Mouse (Mus musculus) layer of hippocampus, adult 2 months (tissue): ENCODE data around the gene Atf7. TPM values are rescaled to one million over a fixed set of nuclear protein-coding genes. Genes with fewer than 3 reads are reported as not detected.

Experiments used
- DNase-seq, 2 experiments: peaks; one replicate each; pipeline ENCODE4 v3.0.0; 2022; ENCODE audit warnings: low spot score in 2 of 2
- H3K27ac ChIP-seq: fragments of 200-600 bp; 2 replicates; pipeline ENCODE4 v1.8.1; 2022
- H3K4me3 ChIP-seq: fragments of 200-600 bp; 2 replicates; pipeline ENCODE4 v1.8.1; 2022; ENCODE audit warnings: mild to moderate bottlenecking
- CTCF ChIP-seq: fragments of 200-600 bp; conservative IDR thresholded peaks from 2 replicates; pipeline ENCODE4 v1.8.1; 2022; ENCODE audit warnings: antibody characterized with exemption, mild to moderate bottlenecking, moderate library complexity
- total RNA-seq, 2 experiments: library from RNA; stranded (reverse); gene quantifications; 2 replicates each; pipeline ENCODE4 v1.2.3; 2021

Atf7 gene
- total RNA-seq, 2 experiments from 2014 or later: 45.5 to 46.4 TPM

DNA sequence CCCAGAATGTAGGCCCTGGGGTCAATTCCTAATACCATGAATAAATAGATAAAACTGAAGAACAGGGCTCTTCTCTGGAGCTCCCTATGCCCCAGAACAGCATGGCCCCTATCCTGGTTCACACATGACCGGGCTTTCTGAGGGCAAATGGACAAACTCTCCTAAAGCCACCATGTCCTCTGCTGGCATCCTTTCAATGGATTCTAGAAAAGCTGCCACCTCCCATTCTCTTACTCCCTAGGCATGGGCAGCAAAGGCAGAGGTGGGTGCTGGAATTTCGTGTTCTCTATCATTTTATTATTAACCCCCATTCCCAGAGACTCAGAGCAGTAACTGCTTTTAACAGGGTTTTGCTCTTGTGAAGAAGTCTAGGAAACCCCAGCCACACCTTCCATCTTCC lies 110.0 kb downstream of the Atf7 start:
- H3K27ac ChIP-seq: peak overlapping the region; percentile 96; the same call in 1 of the 2 replicates
- no peak for TF ChIP-seq CTCF
- no peak for DNase-seq
- H3K4me3 ChIP-seq: peak overlapping the region; percentile 91

DNA sequence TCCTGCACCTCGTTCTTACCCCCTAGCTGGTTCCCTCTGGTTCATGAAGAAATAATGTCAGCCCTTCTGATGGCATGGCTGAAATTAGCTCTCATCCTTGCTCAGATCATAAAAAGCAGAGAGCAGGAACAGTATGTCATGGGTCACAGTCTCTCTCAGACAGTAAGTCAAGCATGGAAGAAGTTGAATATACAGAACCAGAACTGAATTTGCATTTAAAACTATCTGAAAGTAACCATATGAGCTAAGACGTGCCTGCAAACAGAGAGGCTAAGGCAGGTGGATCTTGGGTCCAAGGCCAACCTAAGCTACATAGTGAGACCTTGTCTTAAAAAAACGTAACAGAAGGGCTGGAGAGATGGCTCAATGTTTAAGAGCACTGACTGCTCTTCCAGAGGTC lies 112.3 kb downstream of the Atf7 start:
- Histone ChIP-seq H3K27ac (peak overlapping the region; percentile 93; the same call in 1 of the 2 replicates), H3K4me3 (no peak overlapping the region)
- DNase-seq: no peak
- no peak for TF ChIP-seq CTCF

DNA sequence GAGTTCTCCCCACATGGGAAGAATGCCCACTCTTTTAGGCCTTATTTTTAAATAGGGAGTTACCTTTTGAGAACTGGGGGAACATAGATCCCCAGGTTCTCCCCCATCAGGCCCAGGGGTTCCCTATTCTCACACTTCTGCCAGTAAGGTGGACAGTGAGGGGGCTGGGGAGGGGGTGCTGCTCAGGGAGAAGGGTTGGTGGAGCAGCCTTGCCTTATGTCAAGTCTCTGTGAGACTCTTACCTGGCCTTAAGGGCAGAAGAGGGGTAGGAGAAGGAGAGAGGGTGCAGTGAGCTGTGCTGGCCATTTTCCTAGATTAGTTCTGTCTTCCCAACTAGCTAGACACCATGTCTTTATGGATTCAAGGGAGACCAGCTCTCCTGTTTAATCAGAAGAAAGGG lies 112.8 kb downstream of the Atf7 start:
- Histone ChIP-seq H3K4me3 (no peak overlapping the region), H3K27ac (peak overlapping the region; percentile 93; the same call in 1 of the 2 replicates)
- TF ChIP-seq CTCF: no peak

DNA sequence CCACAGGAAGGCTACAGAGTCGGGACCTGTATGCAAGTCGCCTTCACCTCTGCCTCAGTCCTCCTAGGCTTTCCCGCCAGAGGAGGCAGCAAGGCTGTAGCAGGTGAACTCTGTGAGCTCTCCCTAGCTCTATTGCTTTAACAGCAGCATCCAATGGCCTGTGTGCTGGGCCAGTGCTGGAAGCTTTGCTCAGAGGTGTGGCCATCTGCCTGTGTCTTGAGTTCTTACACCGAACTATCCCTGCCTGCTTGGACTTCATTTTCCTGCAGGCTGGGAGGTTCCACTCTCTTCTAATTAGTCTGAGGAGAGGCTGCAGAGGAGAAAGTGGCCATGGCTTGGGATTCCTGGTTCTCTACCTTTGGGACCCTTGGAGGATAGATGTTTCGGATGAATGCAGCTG lies 113.3 kb downstream of the Atf7 start:
- H3K4me3 ChIP-seq: no peak overlapping the region; the same call in 1 of the 2 replicates
- no peak for DNase-seq
- no peak for TF ChIP-seq CTCF
- H3K27ac ChIP-seq: peak overlapping the region; percentile 93; the same call in 1 of the 2 replicates

More for the DNA sequence above, 112.8 kb downstream of the Atf7 start:
- no peak for DNase-seq

DNA sequence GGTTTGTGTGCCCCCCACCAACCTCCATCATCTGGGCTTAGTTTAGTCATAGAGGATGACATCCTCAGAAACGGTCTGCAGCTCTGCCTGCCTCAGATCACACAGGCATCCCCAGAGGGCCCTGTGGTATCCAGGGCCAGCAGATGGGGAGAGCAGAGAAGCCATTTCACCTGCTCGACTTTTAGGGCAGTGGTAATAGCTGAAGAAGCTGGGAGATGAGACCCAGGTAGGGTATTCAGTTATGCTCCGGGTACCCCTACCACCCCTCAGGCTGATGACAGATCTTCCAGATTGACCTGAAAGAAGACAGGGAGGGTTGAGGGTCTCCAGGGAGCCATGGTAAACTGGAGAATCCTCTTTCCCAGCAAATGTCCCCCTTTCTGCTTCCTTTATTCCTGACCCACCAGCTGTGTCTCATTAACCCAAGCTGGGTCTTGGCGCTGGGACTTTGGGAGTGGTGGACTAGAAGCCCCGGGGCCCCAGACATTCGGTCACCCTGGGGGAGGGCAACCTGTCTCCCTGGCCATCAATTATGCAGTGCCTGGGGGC lies 113.9 kb downstream of the Atf7 start:
- TF ChIP-seq CTCF: no peak
- peak overlapping the region; percentile 85 for H3K4me3 ChIP-seq
- DNase-seq: no peak
- peak overlapping the region; percentile 93 for H3K27ac ChIP-seq

DNA sequence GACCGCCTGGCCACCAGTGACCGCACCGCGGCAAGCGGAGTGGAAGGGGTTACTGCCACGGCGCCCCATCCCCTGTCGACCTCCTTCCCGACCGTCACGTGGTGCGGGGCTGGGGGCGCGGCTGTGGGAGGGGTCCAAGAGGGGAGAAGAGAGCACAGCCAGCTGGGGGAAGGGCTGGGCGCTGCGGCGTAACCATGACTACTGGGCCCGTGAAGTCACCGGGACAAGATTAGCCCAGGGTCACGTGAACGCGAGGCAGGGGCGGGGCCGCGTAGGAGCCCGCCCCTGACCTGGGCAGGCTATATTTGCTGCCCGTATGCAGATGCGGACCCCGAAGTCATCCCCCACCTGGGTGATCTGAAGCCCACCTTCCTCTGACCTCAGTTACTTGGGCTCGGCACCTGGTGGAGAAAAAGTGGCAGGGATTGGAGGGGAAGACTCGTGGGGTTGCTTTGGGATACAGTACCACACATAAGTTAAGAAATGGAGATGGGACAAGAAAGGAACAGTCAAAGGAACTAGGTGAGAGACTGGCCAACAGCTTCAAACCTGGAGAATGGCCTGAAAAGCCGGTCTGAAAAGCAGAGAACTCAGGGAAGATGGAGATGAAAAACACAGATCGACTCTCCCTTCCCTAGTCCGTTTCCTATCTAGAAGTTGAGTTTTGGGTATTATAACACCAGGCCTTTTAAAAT lies 114.5 kb downstream of the Atf7 start:
- peak; percentile 87 to 91 for DNase-seq
- no peak for TF ChIP-seq CTCF
- Histone ChIP-seq H3K4me3 (peak overlapping the region; percentile 85), H3K27ac (peak overlapping the region; percentile 93)

DNA sequence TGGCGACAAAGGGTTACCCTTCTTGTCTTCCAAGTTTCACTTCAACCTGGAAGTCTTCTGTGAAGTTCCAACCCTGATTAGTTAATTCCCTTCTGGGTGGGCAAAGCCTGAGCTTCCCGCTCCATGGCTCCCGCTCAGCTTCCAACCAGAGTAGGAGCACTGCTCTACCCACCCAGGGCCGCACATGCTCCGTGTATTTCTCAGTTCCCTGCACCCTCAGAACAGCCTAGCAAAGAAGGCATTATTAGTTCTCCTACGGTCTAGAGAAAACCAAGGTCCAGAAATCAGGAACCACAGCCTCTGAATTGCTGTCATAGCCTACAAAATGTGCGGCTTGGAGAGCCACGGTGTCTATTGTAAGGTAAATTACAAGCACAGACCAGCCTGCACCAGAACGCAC lies 115.2 kb downstream of the Atf7 start:
- DNase-seq: no peak

DNA sequence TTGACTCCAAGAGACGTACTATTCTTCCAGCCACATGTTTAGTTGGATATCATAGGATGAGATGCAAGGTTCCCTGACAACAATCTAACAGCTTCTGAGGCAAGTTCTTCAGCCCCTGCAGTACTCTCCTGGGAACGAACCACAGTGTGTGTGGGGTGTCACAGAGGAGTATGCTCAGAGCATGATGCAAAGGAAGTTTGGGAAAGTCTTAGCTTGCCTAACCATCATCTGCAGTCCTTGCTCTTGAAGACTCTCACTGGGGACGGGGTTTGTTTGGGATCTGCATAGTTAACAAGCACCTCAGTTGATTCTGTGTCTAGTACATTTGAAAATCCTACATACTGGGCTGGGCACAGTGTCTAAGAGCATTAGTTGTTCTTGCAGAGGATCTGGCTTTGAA lies 116.9 kb downstream of the Atf7 start:
- TF ChIP-seq CTCF: no peak
- Histone ChIP-seq H3K4me3 (no peak overlapping the region), H3K27ac (no peak overlapping the region)
- DNase-seq: no peak

More for the DNA sequence above, 115.2 kb downstream of the Atf7 start:
- Histone ChIP-seq H3K4me3 (peak overlapping the region; percentile 85), H3K27ac (peak overlapping the region; percentile 93)
- TF ChIP-seq CTCF: no peak

DNA sequence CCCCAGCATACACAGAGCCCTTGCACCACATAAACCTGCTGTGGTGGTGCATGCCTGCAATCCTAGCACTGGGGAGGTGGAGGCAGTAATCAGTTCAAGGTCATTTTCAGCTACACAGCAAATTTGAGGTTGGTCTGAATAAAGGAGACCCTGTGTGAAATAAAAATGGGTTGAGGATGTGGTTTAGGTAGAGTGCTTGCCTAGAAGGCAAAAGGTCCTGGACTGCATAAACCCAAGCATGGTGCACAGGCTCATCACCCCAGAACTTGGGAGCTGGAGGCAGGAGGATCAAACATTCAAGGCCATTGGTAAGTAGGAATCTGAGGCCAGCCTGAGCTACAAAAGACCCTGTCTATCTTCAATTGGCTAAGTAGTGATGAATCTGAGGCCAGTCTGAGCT lies 117.7 kb downstream of the Atf7 start:
- TF ChIP-seq CTCF: no peak

DNA sequence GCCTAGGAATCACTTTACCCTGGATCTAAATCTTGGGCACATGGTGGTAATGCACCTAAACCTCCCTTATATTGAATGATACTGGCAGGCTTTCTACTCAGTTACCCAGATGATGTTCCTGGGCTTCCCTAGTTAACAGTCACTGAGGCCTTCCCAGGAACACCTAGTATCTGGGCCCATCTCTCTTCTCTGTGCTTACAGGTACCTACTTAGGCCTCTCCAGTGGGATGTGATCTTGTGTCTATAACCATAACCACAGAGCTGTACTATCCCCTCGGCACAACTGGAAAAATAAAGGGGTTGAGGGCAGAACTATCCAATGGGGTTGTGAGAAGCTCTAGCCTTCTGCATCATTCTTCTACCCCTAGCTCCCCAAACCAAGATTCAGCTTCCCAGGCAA lies 118.4 kb downstream of the Atf7 start:
- Histone ChIP-seq H3K27ac (no peak overlapping the region), H3K4me3 (no peak overlapping the region)
- DNase-seq: no peak
- no peak for TF ChIP-seq CTCF

More for the DNA sequence above, 117.7 kb downstream of the Atf7 start:
- Histone ChIP-seq H3K27ac (no peak overlapping the region), H3K4me3 (no peak overlapping the region)
- no peak for DNase-seq

DNA sequence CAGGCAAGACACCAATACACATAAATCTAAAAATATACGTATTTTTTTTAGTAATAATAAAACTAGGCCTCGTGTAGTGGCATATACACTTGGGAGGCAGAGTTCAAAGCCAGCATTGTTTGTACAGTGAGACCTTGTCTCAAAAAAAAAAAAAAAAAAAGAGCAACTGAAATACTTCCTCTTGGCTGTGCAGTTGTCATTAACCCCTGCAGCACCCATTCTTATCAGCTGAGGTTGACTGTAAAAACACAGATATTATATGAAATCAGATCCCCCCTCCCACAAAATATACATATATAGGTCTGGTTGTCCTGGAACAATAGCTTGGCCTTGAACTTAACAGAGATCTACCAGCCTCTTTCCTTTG lies 118.8 kb downstream of the Atf7 start:
- H3K27ac ChIP-seq: no peak overlapping the region
- H3K4me3 ChIP-seq: no peak overlapping the region
- DNase-seq: no peak
- no peak for TF ChIP-seq CTCF

DNA sequence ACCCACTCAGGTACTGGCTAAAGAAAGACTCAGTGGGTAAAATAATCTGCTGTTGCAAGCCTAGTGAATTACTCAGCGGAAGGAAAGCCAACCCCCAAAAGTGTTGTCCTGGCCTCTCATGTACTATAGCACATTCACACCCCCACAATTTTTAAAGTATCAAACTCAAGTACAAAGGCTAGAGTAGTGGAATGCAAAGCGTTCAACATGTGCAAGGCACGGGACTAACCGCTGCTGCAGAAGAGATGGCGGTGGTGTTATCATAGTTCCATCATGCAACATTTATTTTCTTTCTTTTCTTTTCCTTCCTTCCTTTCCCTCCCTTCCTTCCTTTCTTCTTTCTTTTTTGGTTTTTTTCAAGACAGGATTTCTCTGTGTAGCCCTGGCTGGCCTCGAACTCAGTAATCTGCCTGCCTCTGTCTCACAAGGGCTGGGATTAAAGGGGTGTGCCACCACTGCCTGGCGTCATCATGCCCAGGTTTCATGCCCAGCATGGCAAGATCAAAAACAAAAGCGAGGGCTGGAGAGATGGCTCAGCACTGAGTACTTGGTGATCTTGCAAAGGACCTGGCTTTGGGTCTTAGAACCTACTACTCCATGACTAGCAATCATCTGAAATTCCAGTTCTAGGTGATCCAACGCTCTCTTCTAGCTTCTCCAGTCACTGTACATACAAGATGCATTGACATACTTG lies 119.3 kb downstream of the Atf7 start:
- H3K4me3 ChIP-seq: no peak overlapping the region
- no peak for TF ChIP-seq CTCF
- DNase-seq: peak in 1 of 2 experiments; percentile 1
- peak overlapping the region; percentile 19 for H3K27ac ChIP-seq

DNA sequence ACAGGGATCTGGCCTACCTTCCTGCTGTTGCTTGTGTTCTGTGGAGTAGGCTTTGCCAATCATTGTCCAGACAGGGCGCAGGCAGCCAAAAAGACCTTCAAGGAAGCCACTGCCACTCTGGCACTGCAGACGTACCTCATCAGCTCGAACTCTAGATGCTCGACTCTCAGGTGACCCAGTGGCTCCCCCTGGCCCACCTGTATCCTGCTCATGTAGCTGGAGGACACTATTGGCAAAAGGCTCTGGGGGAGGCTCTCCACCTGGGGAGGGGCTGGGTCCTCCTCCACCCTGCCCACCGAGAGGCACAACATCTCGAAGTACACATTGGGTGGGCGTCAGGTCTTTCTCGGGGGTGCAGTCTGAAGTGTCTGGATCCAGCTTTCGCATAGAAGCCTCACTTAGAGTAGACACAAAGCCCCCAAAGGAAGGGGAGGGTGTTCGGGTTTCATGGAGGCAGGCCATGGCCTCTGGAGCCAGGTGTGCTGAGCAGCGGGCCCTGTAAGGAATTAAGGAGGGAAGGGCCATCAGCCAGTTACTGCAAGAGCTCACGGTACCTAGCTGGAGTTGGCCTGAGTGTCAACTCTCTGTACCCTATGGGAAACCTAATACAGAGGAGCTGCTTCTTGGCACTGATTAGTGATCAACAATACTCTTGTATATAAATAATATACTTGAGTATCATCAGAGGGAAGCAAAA lies 120.0 kb downstream of the Atf7 start:
- TF ChIP-seq CTCF: no peak
- no peak for DNase-seq
- Histone ChIP-seq H3K27ac (peak overlapping the region; percentile 19), H3K4me3 (no peak overlapping the region)
